Mouse (Mus musculus): ENCODE results near the gene Fgfr2. TPM values are rescaled to one million over a fixed set of nuclear protein-coding genes. Genes with fewer than 3 reads are reported as not detected.
"Not testable (repeated sequence)": the region's sequence is repeated elsewhere in the genome, so short reads cannot be mapped to it uniquely, and the experiment has no call there.

Gene Fgfr2
- total RNA-seq, 1 experiment, result 37.5 TPM

- H3K27ac ChIP-seq (ENCODE audit: insufficient read depth, low read depth, low read length, poor library complexity, severe bottlenecking), result no peak overlapping the region
- TF ChIP-seq ZNF384 (IDR thresholded peaks at IDR 0.05; ENCODE audit: low read depth, low read length), result no peak
- no peak for TF ChIP-seq HCFC1 (IDR thresholded peaks at IDR 0.05; ENCODE audit: borderline replicate concordance, insufficient read depth, low read length)
- no peak for TF ChIP-seq CHD2 (IDR thresholded peaks at IDR 0.05; ENCODE audit: low read depth, low read length)
- TF ChIP-seq ZC3H11A (IDR thresholded peaks at IDR 0.05; ENCODE audit: borderline replicate concordance, low read depth, low read length), result no peak
- TF ChIP-seq MAFK (IDR thresholded peaks at IDR 0.05; ENCODE audit: insufficient read depth, low read depth, low read length), result no peak
- no peaks in the 10 kb centered on the region for H3K36me3 ChIP-seq (ENCODE audit: control insufficient read depth, insufficient read depth, low read length, poor library complexity, severe bottlenecking)
- DNase-seq (ENCODE audit: low read depth, low spot score), result no peak
- H3K4me3 ChIP-seq (ENCODE audit: insufficient read depth in 1 of 2, low read depth in 1 of 2, low read length in 2 of 2, poor library complexity in 1 of 2, severe bottlenecking in 1 of 2), result no peak overlapping the region
- H3K9ac ChIP-seq (ENCODE audit: insufficient read depth, low read depth, low read length, poor library complexity, severe bottlenecking), result no peak overlapping the region
- in situ Hi-C loops (cut with MboI; ENCODE audit: low sequenced_read_pairs in 2 of 2, unreplicated experiment in 2 of 2), result no loop called here
- H3K4me1 ChIP-seq (ENCODE audit: control insufficient read depth in 2 of 2, insufficient read depth in 2 of 2, low read length in 2 of 2, poor library complexity in 1 of 2), result no peaks in the 10 kb centered on the region
- H3K9me3 ChIP-seq (ENCODE audit: control insufficient read depth, insufficient read depth, low read depth, low read length), result no peaks in the 10 kb centered on the region
These were observed 2080.5 kb downstream of the Fgfr2 start for GRCm38 (mm10) chr7:131042657-131043056.

DNA sequence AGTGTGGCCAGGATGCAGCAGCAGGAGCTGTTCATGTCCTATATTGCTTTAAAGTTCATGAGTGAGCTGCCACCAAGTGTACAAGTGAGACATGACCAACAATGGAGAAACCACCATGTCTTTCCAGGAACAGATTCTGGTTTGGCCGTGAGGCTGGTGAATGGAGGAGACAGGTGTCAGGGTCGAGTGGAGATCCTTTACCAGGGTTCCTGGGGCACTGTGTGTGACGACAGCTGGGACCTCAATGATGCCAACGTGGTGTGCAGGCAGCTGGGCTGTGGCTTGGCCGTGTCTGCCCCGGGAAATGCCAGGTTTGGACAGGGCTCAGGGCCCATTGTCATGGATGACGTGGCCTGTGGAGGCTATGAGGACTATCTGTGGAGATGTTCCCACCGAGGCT, 2082.4 kb downstream of the Fgfr2 start:
- DNase-seq (ENCODE audit: low read depth, low spot score); H3K27ac ChIP-seq (ENCODE audit: insufficient read depth, low read depth, low read length, poor library complexity, severe bottlenecking); in situ Hi-C loops (cut with MboI; ENCODE audit: low sequenced_read_pairs in 2 of 2, unreplicated experiment in 2 of 2); H3K9me3 ChIP-seq (ENCODE audit: control insufficient read depth, insufficient read depth, low read depth, low read length); H3K9ac ChIP-seq (ENCODE audit: insufficient read depth, low read depth, low read length, poor library complexity, severe bottlenecking); H3K4me3 ChIP-seq (ENCODE audit: insufficient read depth in 1 of 2, low read depth in 1 of 2, low read length in 2 of 2, poor library complexity in 1 of 2, severe bottlenecking in 1 of 2); H3K4me1 ChIP-seq (ENCODE audit: control insufficient read depth in 2 of 2, insufficient read depth in 2 of 2, low read length in 2 of 2, poor library complexity in 1 of 2); H3K36me3 ChIP-seq (ENCODE audit: control insufficient read depth, insufficient read depth, low read length, poor library complexity, severe bottlenecking): not testable (repeated sequence)

DNA sequence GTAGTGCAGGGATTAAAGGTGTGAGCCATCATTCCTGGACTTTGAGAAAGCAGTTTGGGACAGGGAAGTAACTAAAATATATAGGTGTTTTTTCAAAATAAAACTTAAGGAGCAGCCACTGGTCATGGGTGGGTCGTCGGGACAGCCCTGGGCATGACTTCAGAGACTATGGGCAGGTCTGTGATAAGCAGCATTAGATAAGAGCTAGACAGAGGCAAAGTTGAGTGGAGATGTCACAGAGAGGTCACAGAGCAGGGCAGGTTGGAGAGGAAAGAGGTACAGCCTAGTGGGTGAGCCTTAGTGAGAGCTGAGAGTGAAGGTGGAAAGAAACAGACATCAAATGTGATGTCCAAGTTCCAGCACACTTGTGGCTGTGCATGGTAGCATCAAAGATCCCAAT, 2086.1 kb downstream of the Fgfr2 start:
- in situ Hi-C loops (cut with MboI; ENCODE audit: low sequenced_read_pairs in 2 of 2, unreplicated experiment in 2 of 2), result no loop called here
- no peak for DNase-seq (ENCODE audit: low read depth, low spot score)
- Histone ChIP-seq H3K9ac (ENCODE audit: insufficient read depth, low read depth, low read length, poor library complexity, severe bottlenecking) (no peak overlapping the region), H3K36me3 (ENCODE audit: control insufficient read depth, insufficient read depth, low read length, poor library complexity, severe bottlenecking) (no peaks in the 10 kb centered on the region), H3K4me3 (ENCODE audit: insufficient read depth in 1 of 2, low read depth in 1 of 2, low read length in 2 of 2, poor library complexity in 1 of 2, severe bottlenecking in 1 of 2) (no peak overlapping the region), H3K4me1 (ENCODE audit: control insufficient read depth in 2 of 2, insufficient read depth in 2 of 2, low read length in 2 of 2, poor library complexity in 1 of 2) (no peaks in the 10 kb centered on the region), H3K27ac (ENCODE audit: insufficient read depth, low read depth, low read length, poor library complexity, severe bottlenecking) (no peak overlapping the region), H3K9me3 (ENCODE audit: control insufficient read depth, insufficient read depth, low read depth, low read length) (no peaks in the 10 kb centered on the region)
- no peak for TF ChIP-seq ZNF384 (IDR thresholded peaks at IDR 0.05; ENCODE audit: low read depth, low read length)
- TF ChIP-seq HCFC1 (IDR thresholded peaks at IDR 0.05; ENCODE audit: borderline replicate concordance, insufficient read depth, low read length), result no peak
- no peak for TF ChIP-seq ZC3H11A (IDR thresholded peaks at IDR 0.05; ENCODE audit: borderline replicate concordance, low read depth, low read length)
- no peak for TF ChIP-seq MAFK (IDR thresholded peaks at IDR 0.05; ENCODE audit: insufficient read depth, low read depth, low read length)
- TF ChIP-seq CHD2 (IDR thresholded peaks at IDR 0.05; ENCODE audit: low read depth, low read length), result no peak

DNA sequence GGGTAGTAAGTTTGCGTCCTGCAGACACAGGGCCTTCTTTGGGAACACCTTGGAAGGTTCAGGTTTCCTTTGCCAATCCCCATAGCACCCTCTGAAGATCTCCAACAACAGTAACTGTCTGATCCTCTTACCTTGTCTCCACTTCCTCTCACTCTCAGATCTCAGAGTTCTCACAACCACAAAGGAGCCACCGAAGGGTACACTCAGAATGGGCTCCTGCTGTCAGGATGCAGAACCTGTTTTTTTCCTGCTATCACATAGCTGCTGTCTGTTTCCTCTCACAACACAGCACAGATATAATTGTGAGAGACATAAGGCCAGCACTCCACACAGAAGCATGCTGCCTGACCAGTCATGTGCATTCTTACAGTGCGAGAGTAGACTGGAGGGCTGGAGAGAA, 2086.8 kb downstream of the Fgfr2 start:
- in situ Hi-C loops (cut with MboI; ENCODE audit: low sequenced_read_pairs in 2 of 2, unreplicated experiment in 2 of 2), result no loop called here
- TF ChIP-seq CHD2 (IDR thresholded peaks at IDR 0.05; ENCODE audit: low read depth, low read length) (no peak), ZC3H11A (IDR thresholded peaks at IDR 0.05; ENCODE audit: borderline replicate concordance, low read depth, low read length) (no peak), MAFK (IDR thresholded peaks at IDR 0.05; ENCODE audit: insufficient read depth, low read depth, low read length) (no peak), ZNF384 (IDR thresholded peaks at IDR 0.05; ENCODE audit: low read depth, low read length) (no peak), HCFC1 (IDR thresholded peaks at IDR 0.05; ENCODE audit: borderline replicate concordance, insufficient read depth, low read length) (no peak)
- Histone ChIP-seq H3K9ac (ENCODE audit: insufficient read depth, low read depth, low read length, poor library complexity, severe bottlenecking) (no peak overlapping the region), H3K36me3 (ENCODE audit: control insufficient read depth, insufficient read depth, low read length, poor library complexity, severe bottlenecking) (no peaks in the 10 kb centered on the region), H3K4me3 (ENCODE audit: insufficient read depth in 1 of 2, low read depth in 1 of 2, low read length in 2 of 2, poor library complexity in 1 of 2, severe bottlenecking in 1 of 2) (no peak overlapping the region), H3K27ac (ENCODE audit: insufficient read depth, low read depth, low read length, poor library complexity, severe bottlenecking) (no peak overlapping the region), H3K4me1 (ENCODE audit: control insufficient read depth in 2 of 2, insufficient read depth in 2 of 2, low read length in 2 of 2, poor library complexity in 1 of 2) (no peaks in the 10 kb centered on the region), H3K9me3 (ENCODE audit: control insufficient read depth, insufficient read depth, low read depth, low read length) (no peaks in the 10 kb centered on the region)
- DNase-seq (ENCODE audit: low read depth, low spot score), result no peak

DNA sequence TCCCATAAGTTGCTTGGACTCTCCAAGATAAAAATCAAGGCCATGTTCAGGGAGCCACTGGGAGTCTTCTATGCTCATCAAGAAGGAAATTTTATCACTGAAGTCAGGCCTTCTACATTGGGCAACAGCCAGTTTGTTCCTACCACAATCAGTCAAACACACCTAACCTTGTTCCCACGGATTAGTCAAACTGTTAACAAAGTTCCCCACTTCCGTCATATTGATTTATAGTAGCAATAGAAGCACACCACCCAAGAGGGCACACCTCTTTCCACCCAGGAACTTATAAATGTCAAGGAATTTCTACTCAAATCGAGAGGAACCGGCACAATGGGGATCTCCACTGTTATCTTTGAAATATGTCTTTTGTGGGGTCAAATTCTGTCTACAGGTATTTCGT, 2091.4 kb downstream of the Fgfr2 start, which contains the start of gene Dmbt1:
Dmbt1 (plus strand) TSS at position 299 of the 400 bp plus-strand sequence.
- in situ Hi-C loops (cut with MboI; ENCODE audit: low sequenced_read_pairs in 2 of 2, unreplicated experiment in 2 of 2), result no loop called here
- H3K9me3 ChIP-seq (ENCODE audit: control insufficient read depth, insufficient read depth, low read depth, low read length), result no peaks in the 10 kb centered on the region
- no peak within 1 kb of the TSS for H3K9ac ChIP-seq (ENCODE audit: insufficient read depth, low read depth, low read length, poor library complexity, severe bottlenecking)
- no peak for DNase-seq (ENCODE audit: low read depth, low spot score)
- TF ChIP-seq HCFC1 (IDR thresholded peaks at IDR 0.05; ENCODE audit: borderline replicate concordance, insufficient read depth, low read length), result no peak
- no peak for TF ChIP-seq CHD2 (IDR thresholded peaks at IDR 0.05; ENCODE audit: low read depth, low read length)
- no peak for TF ChIP-seq MAFK (IDR thresholded peaks at IDR 0.05; ENCODE audit: insufficient read depth, low read depth, low read length)
- TF ChIP-seq ZNF384 (IDR thresholded peaks at IDR 0.05; ENCODE audit: low read depth, low read length), result no peak
- no peak for TF ChIP-seq ZC3H11A (IDR thresholded peaks at IDR 0.05; ENCODE audit: borderline replicate concordance, low read depth, low read length)
- H3K4me3 ChIP-seq (ENCODE audit: insufficient read depth in 1 of 2, low read depth in 1 of 2, low read length in 2 of 2, poor library complexity in 1 of 2, severe bottlenecking in 1 of 2), result no peak within 1 kb of the TSS
- no peaks in the 10 kb centered on the region for H3K4me1 ChIP-seq (ENCODE audit: control insufficient read depth in 2 of 2, insufficient read depth in 2 of 2, low read length in 2 of 2, poor library complexity in 1 of 2)
- no peaks in the 10 kb centered on the region for H3K36me3 ChIP-seq (ENCODE audit: control insufficient read depth, insufficient read depth, low read length, poor library complexity, severe bottlenecking)
- H3K27ac ChIP-seq (ENCODE audit: insufficient read depth, low read depth, low read length, poor library complexity, severe bottlenecking), result no peak within 1 kb of the TSS
